Mouse (Mus musculus): ENCODE measurements around the gene Arl6. TPM values are rescaled to one million over a fixed set of nuclear protein-coding genes. Genes with fewer than 3 reads are reported as not detected.

Gene Arl6
- polyA plus RNA-seq, 1 experiment from 2014 or later: 46.7 TPM

- Histone ChIP-seq H3K9ac (peak overlapping the region; percentile 55), H3K4me1 (replicated peaks) (peaks cover 24% of the 10 kb centered on the region), H3K36me3 (no peaks in the 10 kb centered on the region), H3K9me3 (no peaks in the 10 kb centered on the region), H3K4me2 (peak overlapping the region; percentile 55), H3K27me3 (peaks cover 5% of the 10 kb centered on the region), H3K4me3 (peak overlapping the region; percentile 22), H3K27ac (replicated peaks) (peak overlapping the region; percentile 61)
- WGBS: 20% methylated on average over 15 of the region's 15 CpGs
- peak; percentile 85 for ATAC-seq (ENCODE audit: low read depth)
Observed at GRCm38 (mm10) chr16:59604078-59604781, 35.0 kb downstream of the Arl6 start.

GRCm38 (mm10) chr16:59600311-59601251, 38.6 kb downstream of the Arl6 start, which contains the start of gene Crybg3:
Crybg3 (minus strand) TSS chr16:59600979.
- H3K9me3 ChIP-seq: no peaks in the 10 kb centered on the region
- under 1% methylated on average over 90 of the region's 90 CpGs for WGBS
- H3K4me3 ChIP-seq: peak within 1 kb of the TSS; percentile 83
- H3K9ac ChIP-seq: peak within 1 kb of the TSS; percentile 81
- peak within 1 kb of the TSS; percentile 79 for H3K27ac ChIP-seq (replicated peaks)
- peak within 1 kb of the TSS; percentile 82 for H3K4me2 ChIP-seq
- peaks cover 5% of the 10 kb centered on the region for H3K27me3 ChIP-seq
- peak; percentile 81 for ATAC-seq (ENCODE audit: low read depth)
- H3K4me1 ChIP-seq (replicated peaks): peaks cover 31% of the 10 kb centered on the region
- H3K36me3 ChIP-seq: no peaks in the 10 kb centered on the region

DNA sequence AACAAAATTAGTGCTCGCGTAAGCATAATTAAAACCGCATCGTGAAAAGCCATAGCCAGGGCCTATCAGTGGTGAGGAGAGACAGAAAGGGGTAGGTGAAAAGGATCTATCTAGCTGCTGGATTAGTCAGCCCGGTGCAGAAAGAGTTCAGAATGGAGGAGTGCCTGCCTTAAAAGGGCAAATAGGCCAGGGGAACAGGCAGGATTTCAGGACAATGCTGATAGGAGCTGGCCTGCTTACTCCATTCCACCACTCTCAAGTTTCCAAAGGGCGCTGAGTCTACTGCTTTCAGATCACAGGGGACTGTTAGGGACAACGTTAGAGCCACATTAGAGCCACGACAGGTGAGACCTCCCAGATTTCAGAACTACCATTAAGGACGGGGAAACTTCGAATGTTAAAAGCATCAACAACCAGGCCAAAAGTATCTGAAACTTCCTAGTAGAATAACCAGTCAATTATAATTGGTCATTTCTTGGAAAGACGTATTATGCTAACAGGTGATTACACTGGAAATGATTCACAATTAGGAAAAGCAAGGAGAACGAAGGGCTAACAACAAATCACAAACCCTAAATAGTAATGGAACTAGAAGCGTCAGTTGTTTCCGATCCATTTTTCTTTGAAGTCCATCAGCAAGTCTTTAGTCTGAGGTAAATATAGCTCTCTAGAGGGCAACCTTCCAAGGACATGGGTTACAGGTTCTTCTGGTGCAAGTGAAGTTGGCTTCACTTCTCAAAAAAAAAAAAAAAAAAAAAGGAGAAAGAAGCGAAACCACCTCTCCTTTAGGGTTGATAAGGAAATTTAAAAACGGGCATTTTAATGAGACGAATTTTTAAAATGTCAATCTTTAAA, 39.6 kb downstream of the Arl6 start:
- peak overlapping the region; percentile 83 for H3K4me3 ChIP-seq
- no peaks in the 10 kb centered on the region for H3K9me3 ChIP-seq
- ATAC-seq (ENCODE audit: low read depth): no peak
- H3K9ac ChIP-seq: peak overlapping the region; percentile 81
- no peaks in the 10 kb centered on the region for H3K36me3 ChIP-seq
- WGBS: 14% methylated on average over 17 of the region's 17 CpGs
- peaks cover 5% of the 10 kb centered on the region for H3K27me3 ChIP-seq
- H3K4me1 ChIP-seq (replicated peaks): peaks cover 30% of the 10 kb centered on the region
- H3K27ac ChIP-seq (replicated peaks): peak overlapping the region; percentile 79; the same call in 1 of the 2 replicates
- H3K4me2 ChIP-seq: peak overlapping the region; percentile 82

- Histone ChIP-seq H3K9ac (no peak overlapping the region), H3K27me3 (peaks cover 5% of the 10 kb centered on the region), H3K4me1 (replicated peaks) (peaks cover 24% of the 10 kb centered on the region), H3K4me3 (peak overlapping the region; percentile 83), H3K27ac (replicated peaks) (peak overlapping the region; percentile 52; the same call in 1 of the 2 replicates), H3K36me3 (no peaks in the 10 kb centered on the region), H3K4me2 (peak overlapping the region; percentile 82), H3K9me3 (no peaks in the 10 kb centered on the region)
- WGBS: 19% methylated on average over 4 of the region's 4 CpGs
- ATAC-seq (ENCODE audit: low read depth): no peak; the same call in 1 of the 2 replicates
Observed at GRCm38 (mm10) chr16:59598997-59599396, 40.2 kb downstream of the Arl6 start.

DNA sequence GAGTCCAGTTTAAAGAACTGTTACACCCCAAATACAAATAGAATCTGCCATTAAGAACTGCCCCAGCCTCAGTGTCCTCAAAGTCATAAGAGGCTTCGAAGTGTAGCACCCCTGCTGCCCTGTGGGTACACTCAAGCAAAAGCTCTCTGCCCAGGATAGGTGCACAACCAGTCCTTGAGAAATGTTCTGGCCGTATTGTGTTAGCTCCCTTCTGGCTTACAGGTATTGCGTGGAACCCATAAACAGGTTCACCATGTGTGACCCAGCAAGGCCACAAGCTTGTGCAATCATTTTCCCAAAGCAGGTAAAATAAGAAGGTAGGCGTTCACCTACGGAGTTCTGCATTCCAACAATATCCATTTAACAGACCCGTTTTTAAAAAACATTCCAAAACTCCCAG, 41.9 kb downstream of the Arl6 start:
- no peaks in the 10 kb centered on the region for H3K9me3 ChIP-seq
- H3K27me3 ChIP-seq: peaks cover 5% of the 10 kb centered on the region
- H3K9ac ChIP-seq: no peak overlapping the region
- H3K27ac ChIP-seq (replicated peaks): no peak overlapping the region
- no peak overlapping the region for H3K4me3 ChIP-seq
- ATAC-seq (ENCODE audit: low read depth): no peak
- WGBS: 93% methylated on average over 6 of the region's 6 CpGs
- H3K4me2 ChIP-seq: no peak overlapping the region
- H3K36me3 ChIP-seq: no peaks in the 10 kb centered on the region
- peaks cover 22% of the 10 kb centered on the region for H3K4me1 ChIP-seq (replicated peaks)

- WGBS: 81% methylated on average over 3 of the region's 3 CpGs
- no peaks in the 10 kb centered on the region for H3K9me3 ChIP-seq
- H3K27ac ChIP-seq (replicated peaks): no peak overlapping the region
- no peaks in the 10 kb centered on the region for H3K36me3 ChIP-seq
- no peak overlapping the region for H3K4me3 ChIP-seq
- peaks cover 12% of the 10 kb centered on the region for H3K4me1 ChIP-seq (replicated peaks)
- H3K9ac ChIP-seq: no peak overlapping the region
- H3K4me2 ChIP-seq: no peak overlapping the region
- H3K27me3 ChIP-seq: no peaks in the 10 kb centered on the region
- no peak for ATAC-seq (ENCODE audit: low read depth)
Observed at GRCm38 (mm10) chr16:59594714-59595113, 44.5 kb downstream of the Arl6 start.

DNA sequence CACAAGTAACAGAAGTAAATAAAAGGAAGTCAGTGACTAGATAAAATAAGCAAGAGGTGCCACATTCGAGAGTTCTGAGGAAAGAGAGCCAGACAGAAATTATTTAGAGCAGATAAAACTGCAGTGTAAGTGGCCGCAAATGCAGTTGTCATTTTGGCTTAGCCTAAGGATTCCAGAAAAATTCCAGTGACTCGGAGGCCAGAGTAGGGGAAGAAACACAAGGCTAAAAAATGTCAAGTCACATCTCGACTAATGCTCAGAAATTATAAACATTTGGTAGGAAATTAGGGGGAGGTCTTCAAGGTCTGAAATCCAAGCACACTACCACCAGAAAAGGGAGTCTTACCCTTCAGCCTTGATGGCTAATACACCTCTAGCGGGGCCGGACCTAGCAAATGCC, 48.4 kb downstream of the Arl6 start:
- H3K9me3 ChIP-seq: no peaks in the 10 kb centered on the region
- no peak overlapping the region for H3K27ac ChIP-seq (replicated peaks)
- no peak for ATAC-seq (ENCODE audit: low read depth)
- 90% methylated on average over 6 of the region's 6 CpGs for WGBS
- no peak overlapping the region for H3K4me3 ChIP-seq
- H3K4me1 ChIP-seq (replicated peaks): 0 out of 2 replicates have a peak, but pooled peaks cover 13% of the 10 kb centered on the region
- H3K36me3 ChIP-seq: no peaks in the 10 kb centered on the region
- H3K9ac ChIP-seq: no peak overlapping the region
- no peaks in the 10 kb centered on the region for H3K27me3 ChIP-seq
- H3K4me2 ChIP-seq: no peak overlapping the region

DNA sequence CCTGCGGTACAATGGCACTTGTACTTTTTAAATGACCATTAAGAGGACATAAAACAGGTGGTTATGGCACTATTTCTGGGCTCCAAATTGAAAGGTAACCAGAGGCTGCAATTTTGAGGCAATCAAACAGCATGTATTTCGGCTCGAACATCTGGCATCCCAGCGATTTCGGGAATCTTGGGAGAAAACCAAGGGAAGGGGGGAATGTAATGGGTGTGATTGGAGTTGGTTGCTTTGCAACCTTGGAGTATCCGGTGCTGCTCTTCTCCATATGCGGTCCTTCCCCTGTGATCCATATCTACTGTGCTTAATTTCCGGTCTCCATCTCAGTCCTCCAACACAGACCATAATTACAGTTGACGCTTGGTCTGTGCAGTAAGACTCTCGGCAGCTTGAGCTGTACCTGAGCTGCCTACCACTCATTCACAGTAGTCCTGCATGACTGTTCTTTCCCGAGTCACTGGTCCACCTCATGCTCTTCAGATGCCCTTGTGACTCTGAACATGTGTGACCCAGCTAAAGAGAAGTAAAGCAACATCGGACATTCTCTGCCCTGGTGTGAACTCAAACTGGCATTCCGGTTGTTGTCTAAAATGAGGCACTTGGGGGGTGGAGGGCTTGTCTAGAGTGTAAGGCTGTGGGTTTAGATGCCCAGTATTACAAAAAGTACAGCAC, 50.7 kb downstream of the Arl6 start:
- 0 out of 2 replicates have a peak, but pooled peaks cover 13% of the 10 kb centered on the region for H3K4me1 ChIP-seq (replicated peaks)
- H3K9me3 ChIP-seq: no peaks in the 10 kb centered on the region
- 60% methylated on average over 13 of the region's 13 CpGs for WGBS
- no peaks in the 10 kb centered on the region for H3K27me3 ChIP-seq
- ATAC-seq (ENCODE audit: low read depth): no peak
- no peak overlapping the region for H3K4me2 ChIP-seq
- no peak overlapping the region for H3K9ac ChIP-seq
- H3K4me3 ChIP-seq: no peak overlapping the region
- H3K36me3 ChIP-seq: no peaks in the 10 kb centered on the region
- no peak overlapping the region for H3K27ac ChIP-seq (replicated peaks)

DNA sequence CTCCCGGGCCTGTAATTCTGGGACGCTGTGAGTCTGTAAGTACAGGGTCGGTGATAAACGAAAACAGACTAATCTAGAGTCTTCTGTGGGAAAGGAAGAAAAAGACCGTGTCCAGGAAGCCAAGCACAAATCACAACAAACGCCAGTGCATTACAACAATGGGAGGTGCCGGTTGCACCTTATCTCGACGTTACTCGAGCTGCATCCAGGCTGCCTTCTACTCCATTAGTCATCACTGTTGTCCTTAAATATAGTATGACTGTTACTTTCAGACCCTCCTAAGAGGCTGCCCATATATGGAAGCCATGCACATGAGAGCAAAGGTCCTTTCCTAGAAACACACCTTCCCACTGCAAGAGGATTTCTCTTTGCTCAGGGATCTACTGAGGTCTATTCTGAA, 51.4 kb downstream of the Arl6 start:
- H3K4me3 ChIP-seq: no peak overlapping the region
- 0 out of 2 replicates have a peak, but pooled peaks cover 13% of the 10 kb centered on the region for H3K4me1 ChIP-seq (replicated peaks)
- H3K9me3 ChIP-seq: no peaks in the 10 kb centered on the region
- no peaks in the 10 kb centered on the region for H3K27me3 ChIP-seq
- ATAC-seq (ENCODE audit: low read depth): no peak
- no peak overlapping the region for H3K9ac ChIP-seq
- H3K36me3 ChIP-seq: no peaks in the 10 kb centered on the region
- 77% methylated on average over 10 of the region's 10 CpGs for WGBS
- H3K4me2 ChIP-seq: no peak overlapping the region
- H3K27ac ChIP-seq (replicated peaks): no peak overlapping the region

GRCm38 (mm10) chr16:59586911-59587310, 52.3 kb downstream of the Arl6 start:
- Histone ChIP-seq H3K36me3 (no peaks in the 10 kb centered on the region), H3K9ac (no peak overlapping the region), H3K4me1 (replicated peaks) (0 out of 2 replicates have a peak, but pooled peaks cover 13% of the 10 kb centered on the region), H3K9me3 (no peaks in the 10 kb centered on the region), H3K27me3 (no peaks in the 10 kb centered on the region), H3K4me3 (no peak overlapping the region), H3K27ac (replicated peaks) (no peak overlapping the region), H3K4me2 (no peak overlapping the region)
- ATAC-seq (ENCODE audit: low read depth): 0 out of 2 replicates have a peak, but pooled peaks have one; percentile 41
- WGBS: 90% methylated on average over 8 of the region's 8 CpGs

DNA sequence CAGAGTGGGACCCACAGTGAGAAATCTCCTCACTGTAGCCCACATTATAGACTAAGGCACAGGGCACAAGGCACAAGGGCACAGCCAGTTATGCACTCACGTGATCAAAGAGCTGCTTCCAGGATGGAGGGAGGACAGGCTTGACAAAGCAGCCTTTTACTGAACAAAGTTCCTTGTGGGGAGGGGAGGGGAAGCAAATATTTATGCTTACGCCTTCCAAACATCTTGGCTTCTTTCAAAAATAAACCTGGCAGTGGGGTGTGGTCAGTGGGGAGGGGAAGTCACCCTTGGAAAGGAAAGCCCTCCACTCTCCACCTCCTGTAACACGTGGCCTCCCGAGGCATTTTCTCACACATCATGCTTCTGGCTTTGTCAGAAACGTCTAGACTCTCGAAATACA, 52.9 kb downstream of the Arl6 start:
- Histone ChIP-seq H3K4me1 (replicated peaks) (0 out of 2 replicates have a peak, but pooled peaks cover 13% of the 10 kb centered on the region), H3K4me3 (no peak overlapping the region), H3K9ac (no peak overlapping the region), H3K27me3 (no peaks in the 10 kb centered on the region), H3K27ac (replicated peaks) (no peak overlapping the region), H3K4me2 (no peak overlapping the region), H3K9me3 (no peaks in the 10 kb centered on the region), H3K36me3 (no peaks in the 10 kb centered on the region)
- 55% methylated on average over 6 of the region's 6 CpGs for WGBS
- no peak for ATAC-seq (ENCODE audit: low read depth)
